Mouse (Mus musculus) liver, adult 2 months (tissue): ENCODE results near the gene Slc17a3.

Experiments used
- CTCF ChIP-seq: fragments of 200-500 bp; IDR thresholded peaks from 2 replicates; pipeline ENCODE4 v1.5.1; 2011; ENCODE audit warnings: low read depth, low read length, control low read depth
- POLR2A ChIP-seq: fragments of 200-500 bp; IDR thresholded peaks from 2 replicates; pipeline ENCODE4 v1.6.1; 2011; ENCODE audit warnings: low read length, control low read depth; ENCODE audit not compliant: insufficient read depth; ENCODE audit errors: extremely low read depth

GRCm38 (mm10) chr13:23820179-23820940, 18.9 kb upstream of the Slc17a3 start:
- no peak for TF ChIP-seq CTCF
- TF ChIP-seq POLR2A, result no peak
